Mouse (Mus musculus) E14TG2a.4 (cell line): ENCODE measurements around the gene Rbfox1.

Experiments used
- H3K27me3 ChIP-seq: 2 replicates; pipeline ENCODE4 v1.6.1; 2014; ENCODE audit warnings: low read length, control low read depth; ENCODE audit not compliant: insufficient read depth
- H3K36me3 ChIP-seq: 2 replicates; pipeline ENCODE4 v1.6.1; 2014; ENCODE audit warnings: low read length, control low read depth; ENCODE audit not compliant: insufficient read depth
- H3K4me1 ChIP-seq: replicated peaks from 2 replicates; pipeline ENCODE4 v1.6.1; 2014; ENCODE audit warnings: low read depth, low read length, control low read depth
- H3K4me3 ChIP-seq: replicated peaks from 2 replicates; pipeline ENCODE4 v1.5.1; 2014; ENCODE audit warnings: mild to moderate bottlenecking, low read length
- H3K9me3 ChIP-seq: 2 replicates; pipeline ENCODE4 v1.6.1; 2014; ENCODE audit warnings: low read length, control low read depth
- CTCF ChIP-seq: conservative IDR thresholded peaks from 2 replicates; pipeline ENCODE4 v1.5.1; 2014; ENCODE audit warnings: low read length
- NANOG ChIP-seq: IDR thresholded peaks from 2 replicates; pipeline ENCODE4 v1.6.1; 2014; ENCODE audit warnings: borderline replicate concordance, low read length, mixed read lengths
- POU5F1 ChIP-seq: IDR thresholded peaks from 2 replicates; pipeline ENCODE4 v1.6.1; 2014; ENCODE audit warnings: low read length, borderline replicate concordance

The Rbfox1 gene

GRCm38 (mm10) chr16:7040691-7041090, 1155.5 kb downstream of the Rbfox1 start:
- Histone ChIP-seq H3K4me1 (peaks cover 14% of the 10 kb centered on the region), H3K4me3 (no peak overlapping the region), H3K36me3 (no peaks in the 10 kb centered on the region), H3K27me3 (peaks cover 51% of the 10 kb centered on the region), H3K9me3 (no peaks in the 10 kb centered on the region)
- no peak for TF ChIP-seq POU5F1
- TF ChIP-seq NANOG, result no peak
- no peak for TF ChIP-seq CTCF

GRCm38 (mm10) chr16:7047421-7047820, 1162.3 kb downstream of the Rbfox1 start:
- TF ChIP-seq NANOG (no peak), CTCF (no peak), POU5F1 (no peak)
- Histone ChIP-seq H3K36me3 (no peaks in the 10 kb centered on the region), H3K9me3 (no peaks in the 10 kb centered on the region), H3K4me3 (no peak overlapping the region), H3K27me3 (peaks cover 17% of the 10 kb centered on the region; the same call in 1 of the 2 replicates), H3K4me1 (peaks cover 24% of the 10 kb centered on the region)

GRCm38 (mm10) chr16:7049162-7049971, 1164.2 kb downstream of the Rbfox1 start:
- Histone ChIP-seq H3K36me3 (no peaks in the 10 kb centered on the region), H3K9me3 (no peaks in the 10 kb centered on the region), H3K4me1 (peaks cover 28% of the 10 kb centered on the region), H3K27me3 (peaks cover 14% of the 10 kb centered on the region; the same call in 1 of the 2 replicates), H3K4me3 (no peak overlapping the region)
- no peak for TF ChIP-seq POU5F1
- TF ChIP-seq CTCF, result peak; percentile 87

- H3K9me3 ChIP-seq, result no peaks in the 10 kb centered on the region
These were observed 1165.8 kb downstream of the Rbfox1 start for GRCm38 (mm10) chr16:7050945-7051344.

GRCm38 (mm10) chr16:7051991-7052390, 1166.8 kb downstream of the Rbfox1 start:
- peaks cover 8% of the 10 kb centered on the region; the same call in 1 of the 2 replicates for H3K27me3 ChIP-seq
- no peaks in the 10 kb centered on the region for H3K9me3 ChIP-seq
- no peak overlapping the region for H3K4me3 ChIP-seq
- no peaks in the 10 kb centered on the region for H3K36me3 ChIP-seq
- TF ChIP-seq POU5F1 (no peak), CTCF (no peak), NANOG (no peak)
- peaks cover 28% of the 10 kb centered on the region for H3K4me1 ChIP-seq

More at GRCm38 (mm10) chr16:7050945-7051344, 1165.8 kb downstream of the Rbfox1 start:
- H3K4me3 ChIP-seq, result no peak overlapping the region
- peaks cover 11% of the 10 kb centered on the region; the same call in 1 of the 2 replicates for H3K27me3 ChIP-seq
- H3K4me1 ChIP-seq, result peaks cover 28% of the 10 kb centered on the region
- no peaks in the 10 kb centered on the region for H3K36me3 ChIP-seq
- TF ChIP-seq NANOG, result no peak
- no peak for TF ChIP-seq POU5F1
- no peak for TF ChIP-seq CTCF

GRCm38 (mm10) chr16:7052408-7052807, 1167.3 kb downstream of the Rbfox1 start:
- no peak overlapping the region for H3K4me3 ChIP-seq
- peaks cover 8% of the 10 kb centered on the region; the same call in 1 of the 2 replicates for H3K27me3 ChIP-seq
- H3K4me1 ChIP-seq, result peaks cover 28% of the 10 kb centered on the region
- H3K9me3 ChIP-seq, result no peaks in the 10 kb centered on the region
- TF ChIP-seq CTCF (no peak), POU5F1 (no peak), NANOG (no peak)
- no peaks in the 10 kb centered on the region for H3K36me3 ChIP-seq

GRCm38 (mm10) chr16:7057789-7058188, 1172.6 kb downstream of the Rbfox1 start:
- Histone ChIP-seq H3K9me3 (no peaks in the 10 kb centered on the region), H3K4me1 (0 out of 2 replicates have a peak, but pooled peaks cover under 1% of the 10 kb centered on the region), H3K36me3 (no peaks in the 10 kb centered on the region), H3K4me3 (no peak overlapping the region), H3K27me3 (no peaks in the 10 kb centered on the region)
- no peak for TF ChIP-seq POU5F1
- no peak for TF ChIP-seq NANOG
- no peak for TF ChIP-seq CTCF

- H3K4me1 ChIP-seq, result no peaks in the 10 kb centered on the region
These were observed 1173.4 kb downstream of the Rbfox1 start for GRCm38 (mm10) chr16:7058556-7058955.

More at GRCm38 (mm10) chr16:7058556-7058955, 1173.4 kb downstream of the Rbfox1 start:
- no peaks in the 10 kb centered on the region for H3K27me3 ChIP-seq
- H3K4me3 ChIP-seq, result no peak overlapping the region
- no peaks in the 10 kb centered on the region for H3K9me3 ChIP-seq
- no peaks in the 10 kb centered on the region for H3K36me3 ChIP-seq
- TF ChIP-seq CTCF (no peak), NANOG (no peak), POU5F1 (no peak)
